Mouse (Mus musculus) adrenal gland, adult 2 months (tissue): ENCODE measurements around the gene Sord. TPM values are rescaled to one million over a fixed set of nuclear protein-coding genes. Genes with fewer than 3 reads are reported as not detected.

Experiments
- DNase-seq: peaks from one replicate; pipeline ENCODE4 v3.0.0; 2021
- polyA plus RNA-seq: library from polyadenylated mRNA; depleted of rRNA; stranded (reverse); fragments of >200 nt; gene quantifications from 2 replicates; pipeline ENCODE4 v1.2.3, GENCODE M21; 2012
- total RNA-seq, 2 experiments: library from RNA; stranded (reverse); gene quantifications; 2 replicates each; pipeline ENCODE4 v1.2.3; 2021

Gene Sord
- total and polyA plus RNA-seq, 3 experiments, result 10.5 to 112 (median 57.2) TPM

- no peak for DNase-seq
Measured at GRCm38 (mm10) chr2:122237891-122238470, 3.4 kb downstream of the Sord start.

GRCm38 (mm10) chr2:122240735-122241134 is 6.2 kb downstream of the Sord start:
- DNase-seq, result no peak

GRCm38 (mm10) chr2:122241226-122241625 is 6.7 kb downstream of the Sord start:
- DNase-seq, result no peak

- no peak for DNase-seq
Measured at GRCm38 (mm10) chr2:122241935-122242334, 7.4 kb downstream of the Sord start.

- peak; percentile 79 for DNase-seq
Measured at GRCm38 (mm10) chr2:122243671-122244131, 9.2 kb downstream of the Sord start.

- DNase-seq, result no peak
Measured at GRCm38 (mm10) chr2:122247786-122248185, 13.2 kb downstream of the Sord start.

GRCm38 (mm10) chr2:122255997-122256396 is 21.4 kb downstream of the Sord start:
- no peak for DNase-seq

- DNase-seq, result no peak
Measured at GRCm38 (mm10) chr2:122260729-122261128, 26.2 kb downstream of the Sord start.

GRCm38 (mm10) chr2:122264690-122265089 is 30.1 kb downstream of the Sord start:
- DNase-seq, result no peak

GRCm38 (mm10) chr2:122266407-122267193 is 32.1 kb downstream of the Sord start:
- DNase-seq, result no peak

- no peak for DNase-seq
Measured at GRCm38 (mm10) chr2:122278769-122279168, 44.2 kb downstream of the Sord start.

GRCm38 (mm10) chr2:122284091-122284490 is 49.5 kb downstream of the Sord start:
- DNase-seq, result no peak

- DNase-seq, result no peak
Measured at GRCm38 (mm10) chr2:122286137-122286536, 51.6 kb downstream of the Sord start.

GRCm38 (mm10) chr2:122294916-122295315 is 60.4 kb downstream of the Sord start:
- no peak for DNase-seq

GRCm38 (mm10) chr2:122297271-122298095 is 62.9 kb downstream of the Sord start:
- DNase-seq, result no peak

GRCm38 (mm10) chr2:122298096-122298499 is 63.5 kb downstream of the Sord start, which contains the start of gene Duox2:
Duox2 (minus strand) TSS chr2:122298449.
- DNase-seq, result no peak

GRCm38 (mm10) chr2:122298596-122299490 is 64.3 kb downstream of the Sord start, which contains the start of gene Duoxa2:
Duoxa2 (plus strand) TSS chr2:122298900.
- peak; percentile 17 for DNase-seq

- DNase-seq, result no peak
Measured at GRCm38 (mm10) chr2:122299911-122300655, 65.5 kb downstream of the Sord start.

- DNase-seq, result no peak
Measured at GRCm38 (mm10) chr2:122300656-122301020, 66.1 kb downstream of the Sord start.

GRCm38 (mm10) chr2:122301081-122301920 is 66.8 kb downstream of the Sord start:
- DNase-seq, result peak; percentile 56
